Mouse (Mus musculus) stomach, embryonic 15.5 days (tissue): ENCODE measurements around the gene Trim71. TPM values are rescaled to one million over a fixed set of nuclear protein-coding genes. Genes with fewer than 3 reads are reported as not detected.
A peak's percentile ranks its signal among the peaks of the same experiment; 100 is the strongest.

Experiments
- ATAC-seq: fragments of 200-750 bp; cut with Nextera tagmentation; 2 replicates; pipeline ENCODE4 v1.8.0; 2017; ENCODE audit warnings: low read depth, moderate number of reproducible peaks, moderate TSS enrichment; ENCODE audit not compliant: insufficient read depth, low FRiP score
- H3K27ac ChIP-seq: fragments of 300-500 bp; sonication (generic); 2 replicates; pipeline ENCODE4 v1.5.1; 2015; ENCODE audit warnings: mild to moderate bottlenecking, inconsistent platforms
- H3K27me3 ChIP-seq: fragments of 300-500 bp; sonication (generic); replicated peaks from 2 replicates; pipeline ENCODE4 v1.6.1; 2015; ENCODE audit warnings: inconsistent platforms
- H3K36me3 ChIP-seq: fragments of 300-500 bp; sonication (generic); 2 replicates; pipeline ENCODE4 v1.6.1; 2015; ENCODE audit warnings: inconsistent platforms
- H3K4me1 ChIP-seq: fragments of 300-500 bp; sonication (generic); 2 replicates; pipeline ENCODE4 v1.6.1; 2015; ENCODE audit warnings: inconsistent platforms
- H3K4me2 ChIP-seq: fragments of 300-500 bp; sonication (generic); 2 replicates; pipeline ENCODE4 v1.6.1; 2015; ENCODE audit warnings: mild to moderate bottlenecking, inconsistent platforms
- H3K4me3 ChIP-seq: fragments of 300-500 bp; sonication (generic); replicated peaks from 2 replicates; pipeline ENCODE4 v1.5.1; 2015; ENCODE audit warnings: inconsistent platforms
- H3K9ac ChIP-seq: fragments of 300-500 bp; sonication (generic); 2 replicates; pipeline ENCODE4 v1.6.1; 2015; ENCODE audit warnings: inconsistent platforms
- H3K9me3 ChIP-seq: fragments of 300-500 bp; sonication (generic); 2 replicates; pipeline ENCODE4 v1.6.1; 2016; ENCODE audit warnings: inconsistent platforms
- WGBS: fragments of 180-500 bp; shearing (Covaris S2); methylation state at CpG from one replicate; pipeline ENCODE4 v1.1.7; 2015; 5-methylcytosine and 5-hydroxymethylcytosine counted together
- polyA plus RNA-seq: library from polyadenylated mRNA; unstranded; fragments of >200 nt; fragmentation: Nextera tagmentation; extraction: Ambion mirVana; gene quantifications from 2 replicates; pipeline ENCODE4 v1.2.1, GENCODE M21; 2015

The Trim71 gene
- polyA plus RNA-seq, 1 experiment from 2014 or later = 2.0 TPM

DNA sequence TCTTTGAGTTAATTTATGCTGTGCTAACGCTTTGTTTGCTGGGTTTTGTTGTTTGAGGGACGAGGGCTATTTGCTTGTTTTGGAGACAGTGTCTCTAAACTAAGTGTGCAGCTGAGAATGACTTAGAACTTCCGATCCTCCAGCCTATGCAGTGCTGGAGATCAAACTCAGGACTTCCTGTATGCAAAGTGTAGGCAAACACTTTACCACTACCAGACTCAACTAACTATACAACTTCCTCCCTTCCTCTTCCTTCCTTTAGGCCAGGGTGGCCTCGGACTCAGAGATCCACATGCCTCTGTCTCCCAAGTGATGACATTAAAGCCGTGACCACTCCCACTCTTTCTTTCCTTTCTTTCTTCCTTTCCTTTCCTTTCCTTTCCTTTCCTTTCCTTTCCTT lies 9.4 kb upstream of the Trim71 start:
- no peaks in the 10 kb centered on the region for H3K9me3 ChIP-seq
- no peaks in the 10 kb centered on the region for H3K36me3 ChIP-seq
- ATAC-seq = no peak
- H3K4me2 ChIP-seq = no peak overlapping the region
- H3K27ac ChIP-seq = no peak overlapping the region
- no peak overlapping the region for H3K9ac ChIP-seq
- H3K4me1 ChIP-seq = no peaks in the 10 kb centered on the region
- WGBS = 53% methylated on average over 5 of the region's 5 CpGs
- H3K27me3 ChIP-seq = no peaks in the 10 kb centered on the region
- H3K4me3 ChIP-seq = no peak overlapping the region

DNA sequence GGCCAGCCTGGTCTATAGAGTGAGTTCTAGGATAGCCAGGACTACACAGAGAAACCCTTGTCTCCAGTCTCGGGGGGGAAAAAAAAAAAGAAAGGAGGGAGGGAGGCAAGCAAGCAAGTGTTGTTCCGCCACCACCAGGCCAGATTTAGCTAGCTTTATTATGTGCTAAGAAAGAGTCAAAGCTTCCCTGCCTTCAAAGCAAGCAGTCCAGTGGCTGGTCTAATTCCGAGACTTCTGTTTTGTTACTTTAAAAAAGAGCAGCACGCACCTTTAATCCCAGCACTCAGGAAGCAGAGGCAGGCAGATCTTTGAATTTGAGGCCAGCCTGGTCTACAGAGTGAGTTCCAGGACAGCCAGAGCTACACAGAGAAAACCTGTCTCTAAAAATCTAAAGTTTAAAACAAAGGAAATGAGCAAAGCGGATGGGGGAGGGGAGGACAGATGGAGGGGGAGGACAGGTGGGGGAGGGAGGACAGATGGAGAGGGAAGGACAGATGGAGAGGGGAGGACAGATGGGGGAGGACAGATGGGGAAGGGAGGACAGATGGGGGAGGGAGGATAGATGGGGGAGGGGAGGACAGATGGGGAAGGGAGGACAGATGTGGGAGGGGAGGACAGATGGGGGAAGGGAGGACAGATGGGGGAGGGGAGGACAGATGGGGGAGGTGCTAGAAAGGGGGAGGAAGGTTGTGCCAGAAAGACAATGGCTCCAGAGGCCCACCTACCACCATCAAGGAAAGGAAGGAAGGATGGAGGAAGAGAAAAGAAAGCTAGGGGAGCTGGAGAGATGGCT lies 4.7 kb upstream of the Trim71 start:
- Histone ChIP-seq H3K9ac (no peak overlapping the region), H3K36me3 (no peaks in the 10 kb centered on the region), H3K4me3 (no peak overlapping the region), H3K27ac (no peak overlapping the region), H3K27me3 (peaks cover under 1% of the 10 kb centered on the region; the same call in 1 of the 2 replicates), H3K9me3 (no peaks in the 10 kb centered on the region), H3K4me2 (no peak overlapping the region), H3K4me1 (no peaks in the 10 kb centered on the region)
- ATAC-seq = no peak
- WGBS = 86% methylated on average over 5 of the region's 5 CpGs

- under 1% methylated on average over 10 of the region's 10 CpGs for WGBS
- peak overlapping the region; percentile 72 for H3K27ac ChIP-seq
- ATAC-seq = no peak
- H3K4me2 ChIP-seq = peak overlapping the region; percentile 87
- H3K36me3 ChIP-seq = no peaks in the 10 kb centered on the region
- peak overlapping the region; percentile 57 for H3K4me3 ChIP-seq
- no peak overlapping the region for H3K9ac ChIP-seq
- peaks cover 38% of the 10 kb centered on the region for H3K27me3 ChIP-seq
- H3K4me1 ChIP-seq = peaks cover 11% of the 10 kb centered on the region
- H3K9me3 ChIP-seq = no peaks in the 10 kb centered on the region
Measured at GRCm38 (mm10) chr9:114564667-114565066, 498 bp upstream of the Trim71 start.

- Histone ChIP-seq H3K9me3 (no peaks in the 10 kb centered on the region), H3K27me3 (peaks cover 38% of the 10 kb centered on the region)
- WGBS = under 1% methylated on average over 100 of the region's 122 CpGs
Measured at GRCm38 (mm10) chr9:114562919-114563751, 1.0 kb downstream of the Trim71 start.

DNA sequence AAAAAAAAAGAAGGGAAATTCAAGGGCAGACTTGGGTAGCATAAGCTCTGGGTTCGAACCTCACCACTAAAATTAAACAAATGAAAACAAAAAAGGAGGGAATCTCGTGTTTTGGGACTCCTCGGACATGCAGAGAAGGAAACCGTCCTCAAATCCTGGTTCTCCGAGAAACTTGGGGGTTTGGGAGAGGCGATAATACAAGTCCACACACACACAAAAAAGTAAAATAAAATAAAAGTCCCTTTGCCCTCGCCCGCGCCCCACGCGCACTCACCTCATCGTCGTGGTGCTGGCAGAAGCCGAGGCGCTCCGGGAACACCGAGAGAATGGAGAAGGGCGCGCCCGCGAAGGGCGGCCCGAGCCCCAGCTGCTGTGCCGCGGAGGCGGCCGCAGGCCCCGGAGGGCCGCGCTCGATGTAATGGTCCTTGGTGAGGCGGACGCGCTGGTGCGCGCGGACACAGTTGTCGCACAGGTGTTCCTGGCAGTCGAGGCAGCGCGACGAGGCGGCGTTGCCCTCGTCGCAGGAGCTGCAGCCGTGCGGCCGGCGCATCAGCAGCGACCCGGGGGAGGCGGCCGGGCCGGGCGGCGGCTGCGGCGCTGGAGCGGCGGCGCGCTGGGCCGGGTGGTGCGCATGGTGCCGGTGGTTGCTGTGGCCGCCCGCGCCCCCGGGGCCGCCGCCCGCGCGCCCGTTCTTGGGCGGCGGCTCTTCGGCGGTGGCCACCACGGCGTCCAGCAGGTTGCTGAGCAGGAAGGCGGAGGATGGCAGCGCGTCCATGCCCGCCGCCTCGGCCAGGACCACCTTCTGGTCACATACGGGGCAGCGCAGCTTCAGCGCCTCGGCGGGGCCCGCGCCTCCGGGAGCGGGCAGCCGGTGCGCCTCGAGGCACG lies 1.9 kb downstream of the Trim71 start:
- Histone ChIP-seq H3K4me3 (peak overlapping the region; percentile 57), H3K27me3 (peaks cover 38% of the 10 kb centered on the region), H3K4me1 (peaks cover 11% of the 10 kb centered on the region), H3K36me3 (no peaks in the 10 kb centered on the region), H3K9ac (peak overlapping the region; percentile 57), H3K4me2 (peak overlapping the region; percentile 87), H3K9me3 (no peaks in the 10 kb centered on the region), H3K27ac (peak overlapping the region; percentile 72)
- no peak for ATAC-seq
- under 1% methylated on average over 87 of the region's 101 CpGs for WGBS

More at GRCm38 (mm10) chr9:114562919-114563751, 1.0 kb downstream of the Trim71 start:
- H3K4me3 ChIP-seq = peak overlapping the region; percentile 57
- ATAC-seq = no peak
- H3K4me2 ChIP-seq = peak overlapping the region; percentile 87
- H3K9ac ChIP-seq = peak overlapping the region; percentile 57
- H3K36me3 ChIP-seq = no peaks in the 10 kb centered on the region
- peak overlapping the region; percentile 72 for H3K27ac ChIP-seq
- H3K4me1 ChIP-seq = peaks cover 11% of the 10 kb centered on the region

- H3K9me3 ChIP-seq = no peaks in the 10 kb centered on the region
- 5% methylated on average over 12 of the region's 12 CpGs for WGBS
- H3K4me1 ChIP-seq = peaks cover 11% of the 10 kb centered on the region
- peak overlapping the region; percentile 57 for H3K4me3 ChIP-seq
- peaks cover 38% of the 10 kb centered on the region for H3K27me3 ChIP-seq
- ATAC-seq = no peak
- H3K4me2 ChIP-seq = peak overlapping the region; percentile 87
- no peak overlapping the region for H3K27ac ChIP-seq
- no peaks in the 10 kb centered on the region for H3K36me3 ChIP-seq
- 0 out of 2 replicates have a peak overlapping the region, but pooled peaks have one; percentile 3 for H3K9ac ChIP-seq
Measured at GRCm38 (mm10) chr9:114561671-114561971, 2.5 kb downstream of the Trim71 start.

GRCm38 (mm10) chr9:114560771-114561670 lies 3.1 kb downstream of the Trim71 start:
- no peaks in the 10 kb centered on the region for H3K9me3 ChIP-seq
- ATAC-seq = no peak
- H3K27me3 ChIP-seq = peaks cover 38% of the 10 kb centered on the region
- peak overlapping the region; percentile 87 for H3K4me2 ChIP-seq
- H3K4me1 ChIP-seq = peaks cover 11% of the 10 kb centered on the region
- 6% methylated on average over 36 of the region's 36 CpGs for WGBS
- peak overlapping the region; percentile 57 for H3K4me3 ChIP-seq
- H3K27ac ChIP-seq = no peak overlapping the region
- H3K36me3 ChIP-seq = no peaks in the 10 kb centered on the region
- 0 out of 2 replicates have a peak overlapping the region, but pooled peaks have one; percentile 3 for H3K9ac ChIP-seq

- Histone ChIP-seq H3K4me1 (peaks cover 16% of the 10 kb centered on the region), H3K36me3 (no peaks in the 10 kb centered on the region), H3K27ac (no peak overlapping the region), H3K4me2 (peak overlapping the region; percentile 87), H3K4me3 (peak overlapping the region; percentile 57), H3K9ac (no peak overlapping the region), H3K9me3 (no peaks in the 10 kb centered on the region), H3K27me3 (peaks cover 38% of the 10 kb centered on the region)
- ATAC-seq = no peak
- 26% methylated on average over 7 of the region's 7 CpGs for WGBS
Measured at GRCm38 (mm10) chr9:114560141-114560540, 4.0 kb downstream of the Trim71 start.

- Histone ChIP-seq H3K27ac (peak overlapping the region; percentile 18; the same call in 1 of the 2 replicates), H3K4me1 (peaks cover 11% of the 10 kb centered on the region), H3K9ac (no peak overlapping the region), H3K27me3 (peaks cover 20% of the 10 kb centered on the region), H3K9me3 (no peaks in the 10 kb centered on the region), H3K36me3 (no peaks in the 10 kb centered on the region), H3K4me2 (peak overlapping the region; percentile 31), H3K4me3 (no peak overlapping the region)
- 29% methylated on average over 7 of the region's 7 CpGs for WGBS
- ATAC-seq = no peak
Measured at GRCm38 (mm10) chr9:114557086-114557485, 7.1 kb downstream of the Trim71 start.

GRCm38 (mm10) chr9:114556276-114556855 lies 7.8 kb downstream of the Trim71 start:
- Histone ChIP-seq H3K4me2 (peak overlapping the region; percentile 31), H3K9me3 (no peaks in the 10 kb centered on the region), H3K4me3 (no peak overlapping the region), H3K4me1 (peaks cover 9% of the 10 kb centered on the region), H3K36me3 (no peaks in the 10 kb centered on the region), H3K9ac (no peak overlapping the region), H3K27ac (0 out of 2 replicates have a peak overlapping the region, but pooled peaks have one; percentile 18), H3K27me3 (peaks cover 12% of the 10 kb centered on the region)
- 48% methylated on average over 10 of the region's 10 CpGs for WGBS
- no peak for ATAC-seq
